Mouse (Mus musculus) myocyte (in vitro differentiated cells): ENCODE results near the gene Txndc2. TPM values are rescaled to one million over a fixed set of nuclear protein-coding genes. Genes with fewer than 3 reads are reported as not detected.

Experiments used
- H3K27me3 ChIP-seq: one replicate; pipeline ENCODE4 v1.6.1; 2011; ENCODE audit not compliant: control insufficient read depth, insufficient read depth, insufficient read length
- H3K36me3 ChIP-seq: one replicate; pipeline ENCODE4 v1.6.1; 2011; ENCODE audit not compliant: control insufficient read depth, insufficient read depth
- H3K4me2 ChIP-seq: one replicate; pipeline ENCODE4 v1.6.1; 2011; ENCODE audit warnings: low read depth, control low read depth
- H3K4me3 ChIP-seq: one replicate; pipeline ENCODE4 v1.5.1; 2011; ENCODE audit warnings: mild to moderate bottlenecking, control low read depth, moderate library complexity
- H3K79me2 ChIP-seq: one replicate; pipeline ENCODE4 v1.6.1; 2011; ENCODE audit not compliant: control insufficient read depth, insufficient read depth
- H3ac ChIP-seq: one replicate; pipeline ENCODE4 v1.6.1; 2011; ENCODE audit not compliant: control insufficient read depth, insufficient read length
- CEBPB ChIP-seq: IDR thresholded peaks from 2 replicates; pipeline ENCODE4 v1.6.1; 2011; ENCODE audit warnings: mild to moderate bottlenecking, moderate library complexity; ENCODE audit not compliant: poor library complexity, insufficient read depth, severe bottlenecking
- E2F4 ChIP-seq: IDR thresholded peaks from one replicate; pipeline ENCODE4 v1.6.1; 2011; ENCODE audit warnings: mild to moderate bottlenecking, control low read depth, moderate library complexity; ENCODE audit not compliant: insufficient read depth
- MAX ChIP-seq: IDR thresholded peaks from one replicate; pipeline ENCODE4 v1.6.1; 2011; ENCODE audit warnings: low read depth, mild to moderate bottlenecking, control low read depth
- MYOD1 ChIP-seq, 3 experiments: IDR thresholded peaks; one replicate each; pipeline ENCODE4 v1.6.1; 2011; ENCODE audit warnings: control low read depth in 2 of 3, low read depth in 2 of 3, mild to moderate bottlenecking in 2 of 3, moderate library complexity in 1 of 3; ENCODE audit not compliant: insufficient read length in 2 of 3, control insufficient read depth in 1 of 3
- MYOG ChIP-seq, 3 experiments: IDR thresholded peaks; one replicate each; pipeline ENCODE4 v1.6.1; 2011; ENCODE audit warnings: control low read depth in 2 of 3, low read depth in 2 of 3, mild to moderate bottlenecking in 2 of 3; ENCODE audit not compliant: insufficient read length in 2 of 3, control insufficient read depth in 1 of 3, insufficient read depth in 1 of 3
- POLR2A ChIP-seq: IDR thresholded peaks from one replicate; pipeline ENCODE4 v1.6.1; 2011; ENCODE audit warnings: low read depth, mild to moderate bottlenecking, control low read depth, moderate library complexity; ENCODE audit not compliant: insufficient read length
- POLR2AphosphoS2 ChIP-seq: IDR thresholded peaks from one replicate; pipeline ENCODE4 v1.6.1; 2011; ENCODE audit warnings: low read depth, control low read depth; ENCODE audit not compliant: insufficient read length
- REST ChIP-seq: IDR thresholded peaks from one replicate; pipeline ENCODE4 v1.6.1; 2011; ENCODE audit warnings: mild to moderate bottlenecking, control low read depth, moderate library complexity; ENCODE audit not compliant: insufficient read depth, insufficient read length
- SRF ChIP-seq: IDR thresholded peaks from one replicate; pipeline ENCODE4 v1.6.1; 2011; ENCODE audit warnings: low read depth; ENCODE audit not compliant: control insufficient read depth, insufficient read length
- TCF12 ChIP-seq: IDR thresholded peaks from one replicate; pipeline ENCODE4 v1.6.1; 2011; ENCODE audit warnings: mild to moderate bottlenecking, control low read depth; ENCODE audit not compliant: poor library complexity, insufficient read depth, severe bottlenecking
- TCF3 ChIP-seq: IDR thresholded peaks from one replicate; pipeline ENCODE4 v1.6.1; 2011; ENCODE audit warnings: low read depth, control low read depth; ENCODE audit not compliant: insufficient read length
- USF1 ChIP-seq: IDR thresholded peaks from one replicate; pipeline ENCODE4 v1.6.1; 2011; ENCODE audit warnings: low read depth, mild to moderate bottlenecking, control low read depth, moderate library complexity
- polyA plus RNA-seq: library from polyadenylated mRNA; unstranded; fragments of >200 nt; fragmentation: generic; extraction: Trizol; gene quantifications from one replicate; pipeline ENCODE4 v1.2.1, GENCODE M21; 2012; ENCODE audit warnings: missing spikeins

Txndc2 gene
- polyA plus RNA-seq, 1 experiment: 0.04 TPM

DNA sequence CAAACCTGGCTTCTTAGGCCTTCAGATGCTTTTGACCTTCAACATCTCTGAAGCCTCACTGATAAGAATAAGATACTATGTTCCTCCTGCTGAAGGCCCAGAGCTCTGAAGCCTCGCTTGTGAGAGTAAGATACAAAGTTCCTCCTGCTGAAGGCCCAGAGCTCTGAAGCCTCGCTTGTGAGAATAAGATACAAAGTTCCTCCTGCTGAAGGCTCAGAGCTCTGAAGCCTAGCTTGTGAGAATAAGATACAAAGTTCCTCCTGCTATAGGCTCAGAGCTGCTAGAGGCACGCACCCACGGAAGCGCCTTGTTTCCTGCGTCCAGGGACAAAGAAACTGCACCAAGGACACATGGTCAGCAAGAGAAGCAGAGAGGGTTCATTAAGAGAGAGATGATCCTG, 14.8 kb upstream of the Txndc2 start:
- peaks cover 8% of the 10 kb centered on the region for H3K36me3 ChIP-seq
- no peak for TF ChIP-seq USF1
- no peak for TF ChIP-seq POLR2AphosphoS2
- TF ChIP-seq POLR2A: no peak
- no peak for TF ChIP-seq REST
- H3K4me2 ChIP-seq: no peak overlapping the region
- no peaks in the 10 kb centered on the region for H3K27me3 ChIP-seq
- H3K79me2 ChIP-seq: no peaks in the 10 kb centered on the region
- H3ac ChIP-seq: no peak overlapping the region
- H3K4me3 ChIP-seq: no peak overlapping the region

DNA sequence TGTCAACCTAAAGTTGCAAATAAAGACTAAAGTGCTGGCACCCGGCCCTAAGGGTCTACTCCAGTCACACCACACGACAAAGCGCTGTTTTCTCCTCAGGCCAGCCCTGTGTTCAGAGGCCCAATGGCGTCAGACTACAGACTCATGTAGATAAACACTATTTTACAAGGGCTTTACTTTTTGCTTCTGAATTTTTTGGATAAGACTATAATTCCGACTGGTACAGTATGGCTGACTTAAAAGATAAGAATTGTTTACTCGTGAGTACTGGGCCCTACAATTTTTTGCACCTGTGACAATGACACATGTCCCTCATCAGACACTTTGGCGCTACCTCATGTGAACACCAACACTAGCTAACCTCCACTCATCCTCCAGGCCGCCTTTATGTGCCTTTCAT, 14.1 kb upstream of the Txndc2 start:
- TF ChIP-seq MYOD1 (IDR thresholded peaks at IDR 0.05; ENCODE audit: control insufficient read depth in 1 of 3, insufficient read length in 2 of 3, low read depth in 2 of 3): no peak
- Histone ChIP-seq H3K27me3 (no peaks in the 10 kb centered on the region), H3K79me2 (no peaks in the 10 kb centered on the region), H3ac (no peak overlapping the region), H3K4me3 (no peak overlapping the region), H3K4me2 (no peak overlapping the region), H3K36me3 (peaks cover 11% of the 10 kb centered on the region)

DNA sequence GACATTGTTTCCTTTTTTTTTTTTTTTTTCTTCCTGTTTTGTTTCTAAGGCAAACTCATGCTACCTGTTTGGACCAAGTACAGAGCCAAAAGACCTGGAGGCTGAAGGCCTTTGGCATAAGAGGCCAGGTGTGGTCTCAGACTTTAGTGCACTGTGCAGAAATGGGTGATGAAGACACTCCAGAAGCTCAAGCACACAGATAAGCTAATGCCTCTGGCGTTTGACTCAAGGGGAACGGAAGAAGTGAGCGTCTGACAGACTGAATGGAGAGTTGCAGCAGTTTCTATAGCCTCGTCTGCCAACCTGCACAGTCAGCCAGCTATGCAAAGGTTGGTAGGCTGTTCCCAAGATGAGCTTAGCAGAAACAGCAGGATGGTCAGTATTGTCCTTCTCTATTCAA, 13.6 kb upstream of the Txndc2 start:
- Histone ChIP-seq H3K27me3 (no peaks in the 10 kb centered on the region), H3K4me2 (no peak overlapping the region), H3K36me3 (peaks cover 13% of the 10 kb centered on the region), H3K79me2 (no peaks in the 10 kb centered on the region), H3K4me3 (no peak overlapping the region), H3ac (no peak overlapping the region)
- TF ChIP-seq MYOG (IDR thresholded peaks at IDR 0.05; ENCODE audit: control insufficient read depth in 1 of 3, insufficient read depth in 1 of 3, insufficient read length in 2 of 3, low read depth in 2 of 3) (no peak), MYOD1 (IDR thresholded peaks at IDR 0.05; ENCODE audit: control insufficient read depth in 1 of 3, insufficient read length in 2 of 3, low read depth in 2 of 3) (no peak), TCF12 (no peak), SRF (no peak), POLR2A (no peak)

GRCm38 (mm10) chr17:65650598-65650997, 8.6 kb upstream of the Txndc2 start:
- H3K4me3 ChIP-seq: no peak overlapping the region
- no peaks in the 10 kb centered on the region for H3K79me2 ChIP-seq
- no peak overlapping the region for H3ac ChIP-seq
- H3K4me2 ChIP-seq: no peak overlapping the region
- H3K36me3 ChIP-seq: peaks cover 13% of the 10 kb centered on the region
- H3K27me3 ChIP-seq: no peaks in the 10 kb centered on the region
- TF ChIP-seq E2F4 (no peak), POLR2AphosphoS2 (no peak), MAX (no peak), SRF (no peak), REST (no peak), MYOG (IDR thresholded peaks at IDR 0.05; ENCODE audit: control insufficient read depth in 1 of 3, insufficient read depth in 1 of 3, insufficient read length in 2 of 3, low read depth in 2 of 3) (no peak), MYOD1 (IDR thresholded peaks at IDR 0.05; ENCODE audit: control insufficient read depth in 1 of 3, insufficient read length in 2 of 3, low read depth in 2 of 3) (no peak), TCF3 (no peak), POLR2A (no peak), CEBPB (no peak), USF1 (no peak), TCF12 (no peak)

DNA sequence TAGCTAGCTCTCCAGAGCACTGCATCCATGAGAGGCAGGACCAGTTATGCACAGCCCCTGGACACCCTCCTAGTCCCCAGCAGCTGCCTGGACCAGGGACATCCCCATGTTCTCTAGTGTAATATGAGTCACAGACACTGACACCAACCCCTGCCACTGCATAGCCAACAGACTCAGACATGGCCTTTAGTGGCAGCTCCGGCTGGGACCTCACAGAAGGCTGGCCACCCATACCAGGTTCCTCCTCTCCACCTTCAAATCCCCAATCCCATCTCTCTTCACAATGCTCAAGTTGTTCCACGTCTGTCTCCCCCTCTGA, 7.2 kb upstream of the Txndc2 start:
- H3K27me3 ChIP-seq: no peaks in the 10 kb centered on the region
- H3K79me2 ChIP-seq: no peaks in the 10 kb centered on the region
- H3ac ChIP-seq: no peak overlapping the region

GRCm38 (mm10) chr17:65648371-65649174, 6.6 kb upstream of the Txndc2 start:
- Histone ChIP-seq H3K4me3 (no peak overlapping the region), H3K79me2 (no peaks in the 10 kb centered on the region), H3K4me2 (no peak overlapping the region), H3K36me3 (peaks cover 13% of the 10 kb centered on the region), H3K27me3 (no peaks in the 10 kb centered on the region), H3ac (no peak overlapping the region)
- no peak for TF ChIP-seq E2F4
- TF ChIP-seq POLR2AphosphoS2: no peak
- peak in 1 of 3 experiments; percentile 17 for TF ChIP-seq MYOD1 (IDR thresholded peaks at IDR 0.05; ENCODE audit: control insufficient read depth in 1 of 3, insufficient read length in 2 of 3, low read depth in 2 of 3)
- TF ChIP-seq MYOG (IDR thresholded peaks at IDR 0.05; ENCODE audit: control insufficient read depth in 1 of 3, insufficient read depth in 1 of 3, insufficient read length in 2 of 3, low read depth in 2 of 3): peak in 1 of 3 experiments; percentile 18
- TF ChIP-seq POLR2A: peak; percentile 12

More for the DNA sequence above, 7.2 kb upstream of the Txndc2 start:
- Histone ChIP-seq H3K4me3 (no peak overlapping the region), H3K36me3 (peaks cover 13% of the 10 kb centered on the region), H3K4me2 (no peak overlapping the region)
- TF ChIP-seq MYOG (IDR thresholded peaks at IDR 0.05; ENCODE audit: control insufficient read depth in 1 of 3, insufficient read depth in 1 of 3, insufficient read length in 2 of 3, low read depth in 2 of 3) (peak in 2 of 3 experiments; percentile 38 to 42), MYOD1 (IDR thresholded peaks at IDR 0.05; ENCODE audit: control insufficient read depth in 1 of 3, insufficient read length in 2 of 3, low read depth in 2 of 3) (peak in 1 of 3 experiments; percentile 34), POLR2AphosphoS2 (no peak)
